Mouse (Mus musculus): ENCODE data around the gene Blm. TPM values are rescaled to one million over a fixed set of nuclear protein-coding genes. Genes with fewer than 3 reads are reported as not detected.

Gene Blm
- polyA plus RNA-seq, 1 experiment: 4.6 TPM

DNA sequence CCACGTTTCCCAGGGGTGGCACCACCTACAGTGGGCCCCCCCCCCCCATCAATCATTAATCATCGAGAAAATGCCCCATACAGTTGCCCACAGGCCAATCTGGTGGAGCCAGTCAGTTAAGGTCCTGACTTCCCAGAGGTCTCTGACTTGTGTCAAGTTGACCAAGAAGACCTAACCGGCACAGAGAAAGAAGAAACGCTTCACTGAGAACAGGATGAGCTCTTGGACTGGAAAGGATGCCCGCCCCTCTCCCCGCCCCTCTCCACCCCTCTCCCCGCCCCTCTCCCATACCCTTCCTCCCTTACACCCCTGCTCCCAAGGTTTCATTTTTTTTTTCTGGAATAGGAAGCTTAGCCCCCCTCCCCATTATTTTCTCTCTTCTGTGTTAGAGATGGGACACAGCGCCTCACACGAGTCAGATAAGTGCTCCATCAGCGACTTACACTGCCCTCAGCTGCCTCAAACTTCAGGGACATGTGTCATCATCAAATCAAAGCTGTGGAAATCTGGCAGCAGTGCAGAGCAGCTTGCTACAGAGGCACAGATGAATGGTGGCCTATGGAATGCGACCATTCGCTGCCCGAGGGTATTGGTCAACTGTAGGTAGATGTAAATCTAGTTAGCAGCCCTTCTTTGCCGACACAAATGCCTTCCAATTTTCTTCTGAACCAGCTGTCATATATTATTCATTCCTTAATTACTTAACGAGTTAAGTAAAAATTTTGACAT is 95.7 kb downstream of the Blm start:
- H3K27ac ChIP-seq (ENCODE audit: insufficient read depth, low read length): no peak overlapping the region
- no peak for TF ChIP-seq POLR2A (IDR thresholded peaks at IDR 0.05; ENCODE audit: extremely low read depth, insufficient read depth, low read length)
- no peak for TF ChIP-seq CTCF (IDR thresholded peaks at IDR 0.05; ENCODE audit: extremely low read depth, insufficient read depth, low read length)

DNA sequence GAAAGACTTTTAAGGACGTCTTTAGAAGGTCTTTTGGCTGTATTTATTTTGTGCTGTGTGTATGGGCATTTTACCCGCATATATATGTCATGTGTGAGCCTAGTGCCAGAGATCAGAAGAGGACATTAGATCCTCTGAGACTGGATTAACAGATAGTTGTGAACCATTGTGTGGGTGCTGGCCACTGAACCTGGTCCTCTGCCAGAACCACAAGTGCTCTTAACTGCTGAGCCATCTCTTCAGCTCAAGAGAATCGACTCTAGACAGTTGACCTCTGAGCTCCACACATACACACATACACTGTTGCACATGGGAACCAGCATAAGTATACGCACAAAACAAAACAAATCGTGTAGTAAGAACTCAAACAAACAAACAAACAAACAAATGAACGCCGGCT is 98.3 kb downstream of the Blm start:
- no peak overlapping the region for H3K27ac ChIP-seq (ENCODE audit: insufficient read depth, low read length)
- TF ChIP-seq CTCF (IDR thresholded peaks at IDR 0.05; ENCODE audit: extremely low read depth, insufficient read depth, low read length): no peak
- TF ChIP-seq POLR2A (IDR thresholded peaks at IDR 0.05; ENCODE audit: extremely low read depth, insufficient read depth, low read length): no peak
- no peak overlapping the region for H3K4me3 ChIP-seq (ENCODE audit: insufficient read depth, low read length)
- H3K4me1 ChIP-seq (ENCODE audit: control insufficient read depth, insufficient read depth, low read length): peaks cover 2% of the 10 kb centered on the region; the same call in 1 of the 2 replicates

More for the DNA sequence above, 95.7 kb downstream of the Blm start:
- peaks cover 4% of the 10 kb centered on the region for H3K4me1 ChIP-seq (ENCODE audit: control insufficient read depth, insufficient read depth, low read length)
- H3K4me3 ChIP-seq (ENCODE audit: insufficient read depth, low read length): no peak overlapping the region

DNA sequence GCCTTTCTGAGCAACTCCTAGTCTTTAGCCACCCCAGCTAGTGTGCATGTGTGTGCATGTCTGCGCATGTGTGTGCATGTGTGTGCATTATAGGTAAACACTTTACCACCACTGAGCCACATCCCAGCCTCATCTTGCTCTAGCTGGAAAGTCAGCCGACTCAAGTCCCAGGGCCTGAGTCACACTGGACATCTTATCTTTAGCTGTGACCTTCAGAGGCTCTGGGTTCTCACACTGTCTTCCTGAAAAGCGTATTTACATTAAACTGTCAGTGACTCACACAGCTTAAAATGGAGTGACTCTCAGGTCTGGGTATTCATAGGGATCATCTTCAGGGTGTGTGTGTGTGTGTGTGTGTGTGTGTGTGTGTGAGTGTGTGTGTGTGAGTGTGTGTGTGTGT is 99.3 kb downstream of the Blm start:
- no peak overlapping the region for H3K4me3 ChIP-seq (ENCODE audit: insufficient read depth, low read length)
- no peak overlapping the region for H3K27ac ChIP-seq (ENCODE audit: insufficient read depth, low read length)
- TF ChIP-seq CTCF (IDR thresholded peaks at IDR 0.05; ENCODE audit: extremely low read depth, insufficient read depth, low read length) (no peak), POLR2A (IDR thresholded peaks at IDR 0.05; ENCODE audit: extremely low read depth, insufficient read depth, low read length) (no peak)
- H3K4me1 ChIP-seq (ENCODE audit: control insufficient read depth, insufficient read depth, low read length): peaks cover 2% of the 10 kb centered on the region; the same call in 1 of the 2 replicates

DNA sequence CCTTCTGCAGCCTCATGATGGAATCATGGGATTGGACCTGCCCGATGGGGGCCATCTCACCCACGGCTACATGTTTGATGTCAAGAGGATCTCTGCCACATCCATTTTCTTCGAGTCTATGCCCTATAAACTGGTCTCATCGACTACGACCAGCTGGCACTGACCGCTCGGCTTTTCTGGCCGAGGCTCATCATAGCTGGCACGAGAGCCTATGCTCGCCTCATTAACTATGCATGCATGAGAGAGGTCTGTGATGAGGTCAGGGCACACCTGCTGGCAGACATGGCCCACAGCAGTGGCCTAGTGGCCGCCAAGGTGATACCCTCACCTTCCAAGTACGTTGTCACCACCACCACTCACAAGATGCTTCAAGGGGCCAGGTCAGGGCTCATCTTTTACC is 105.3 kb downstream of the Blm start:
- TF ChIP-seq POLR2A (IDR thresholded peaks at IDR 0.05; ENCODE audit: extremely low read depth, insufficient read depth, low read length) (no peak), CTCF (IDR thresholded peaks at IDR 0.05; ENCODE audit: extremely low read depth, insufficient read depth, low read length) (no peak)
- no peaks in the 10 kb centered on the region for H3K4me1 ChIP-seq (ENCODE audit: control insufficient read depth, insufficient read depth, low read length)
- H3K4me3 ChIP-seq (ENCODE audit: insufficient read depth, low read length): no peak overlapping the region
- no peak overlapping the region for H3K27ac ChIP-seq (ENCODE audit: insufficient read depth, low read length)

DNA sequence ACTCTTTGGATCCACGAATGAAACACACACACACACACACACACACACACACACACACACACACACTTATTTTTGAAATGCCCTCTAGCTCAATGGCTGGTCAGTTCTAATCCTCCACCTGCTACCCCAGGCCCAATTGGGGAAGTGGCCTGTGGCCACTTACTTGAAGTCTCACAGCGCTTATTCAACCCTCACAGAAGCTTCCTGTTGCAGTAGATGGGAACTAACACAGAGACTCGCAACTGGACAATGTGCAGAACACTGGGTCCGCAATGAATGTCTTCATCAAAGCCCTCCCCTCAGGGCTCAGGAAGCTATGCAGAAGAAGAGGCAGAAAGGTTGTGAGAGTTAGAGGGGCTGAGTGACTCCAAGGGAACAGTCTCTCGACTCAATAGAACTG is 107.2 kb downstream of the Blm start:
- Histone ChIP-seq H3K4me3 (ENCODE audit: insufficient read depth, low read length) (no peak overlapping the region), H3K4me1 (ENCODE audit: control insufficient read depth, insufficient read depth, low read length) (no peaks in the 10 kb centered on the region), H3K27ac (ENCODE audit: insufficient read depth, low read length) (no peak overlapping the region)
- TF ChIP-seq CTCF (IDR thresholded peaks at IDR 0.05; ENCODE audit: extremely low read depth, insufficient read depth, low read length) (no peak), POLR2A (IDR thresholded peaks at IDR 0.05; ENCODE audit: extremely low read depth, insufficient read depth, low read length) (no peak)

DNA sequence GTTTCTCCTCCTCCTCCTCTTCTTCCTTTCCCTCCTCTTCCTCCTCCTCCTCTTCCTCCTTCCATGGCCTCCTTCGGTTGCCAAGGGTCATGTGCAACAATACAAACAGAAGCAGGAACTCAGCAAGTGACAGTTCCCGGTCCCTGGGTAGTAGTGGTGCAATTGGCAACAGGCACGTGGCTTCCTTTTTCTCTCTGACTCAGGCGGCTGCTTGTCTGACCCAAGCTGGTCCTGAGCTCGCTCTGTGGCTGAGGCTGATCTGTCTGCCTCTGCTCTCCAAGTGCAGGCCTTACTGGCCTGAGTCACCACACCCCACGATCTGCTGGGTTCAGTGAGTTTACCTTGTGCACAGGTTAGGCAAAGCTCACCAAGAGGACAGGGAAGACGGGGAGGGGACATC is 108.6 kb downstream of the Blm start:
- Histone ChIP-seq H3K27ac (ENCODE audit: insufficient read depth, low read length) (no peak overlapping the region), H3K4me1 (ENCODE audit: control insufficient read depth, insufficient read depth, low read length) (no peaks in the 10 kb centered on the region), H3K4me3 (ENCODE audit: insufficient read depth, low read length) (no peak overlapping the region)
- TF ChIP-seq POLR2A (IDR thresholded peaks at IDR 0.05; ENCODE audit: extremely low read depth, insufficient read depth, low read length) (no peak), CTCF (IDR thresholded peaks at IDR 0.05; ENCODE audit: extremely low read depth, insufficient read depth, low read length) (no peak)

DNA sequence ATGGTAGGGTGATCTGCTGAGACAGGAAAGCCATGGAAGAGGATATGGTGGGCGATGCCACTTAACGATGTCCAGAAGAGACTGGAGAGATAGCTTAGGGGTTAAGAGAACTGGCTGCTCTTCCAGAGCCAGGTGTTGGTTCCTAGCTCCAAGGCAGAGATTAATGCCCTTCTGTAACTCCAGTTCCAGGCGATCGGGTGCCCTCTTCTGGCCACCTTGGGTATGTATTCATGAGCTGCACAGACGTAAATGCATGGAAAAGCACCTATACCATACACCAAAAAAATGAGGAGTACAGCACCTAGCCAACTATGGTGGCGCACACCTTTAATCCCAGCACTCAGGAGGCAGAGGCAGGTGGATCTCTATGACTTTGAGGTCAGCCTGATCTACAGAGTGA is 110.2 kb downstream of the Blm start:
- Histone ChIP-seq H3K4me3 (ENCODE audit: insufficient read depth, low read length) (no peak overlapping the region), H3K4me1 (ENCODE audit: control insufficient read depth, insufficient read depth, low read length) (no peaks in the 10 kb centered on the region), H3K27ac (ENCODE audit: insufficient read depth, low read length) (no peak overlapping the region)
- TF ChIP-seq CTCF (IDR thresholded peaks at IDR 0.05; ENCODE audit: extremely low read depth, insufficient read depth, low read length) (no peak), POLR2A (IDR thresholded peaks at IDR 0.05; ENCODE audit: extremely low read depth, insufficient read depth, low read length) (no peak)

DNA sequence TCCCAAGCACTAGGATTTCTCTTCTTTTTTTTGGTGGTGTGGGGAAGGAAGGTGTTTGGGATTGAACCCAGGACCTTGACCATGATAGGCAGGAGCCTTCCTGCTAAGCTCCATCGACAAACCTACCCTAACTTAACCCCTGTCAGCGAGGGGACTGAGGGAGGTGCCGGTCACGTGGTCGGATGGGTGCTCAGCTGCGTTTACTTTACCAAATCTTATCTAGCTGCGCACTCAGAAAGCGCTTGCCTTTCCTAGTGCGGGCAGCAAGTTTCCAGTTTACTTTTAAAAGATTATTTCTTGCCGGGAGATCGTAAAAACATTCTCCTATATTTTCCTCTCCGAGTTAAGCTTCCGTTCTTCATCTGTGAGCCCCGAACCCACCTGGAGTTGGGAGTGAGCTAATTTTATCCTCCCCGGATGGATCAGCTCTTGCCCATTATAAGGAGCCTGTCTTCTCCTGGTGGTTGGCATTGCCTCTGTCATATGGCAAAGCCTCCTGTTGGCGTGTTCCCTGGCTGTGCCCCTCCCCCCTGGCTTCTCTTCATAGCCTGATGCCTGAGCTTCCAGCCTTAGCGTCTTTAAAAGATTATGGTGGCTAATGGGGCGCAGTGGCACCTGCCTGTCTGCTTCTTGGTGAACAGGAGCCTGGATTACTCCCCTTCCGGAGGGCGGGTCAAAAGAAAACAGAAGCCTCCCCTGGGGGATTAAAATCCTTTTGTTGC is 112.0 kb downstream of the Blm start:
- no peaks in the 10 kb centered on the region for H3K4me1 ChIP-seq (ENCODE audit: control insufficient read depth, insufficient read depth, low read length)
- no peak overlapping the region for H3K4me3 ChIP-seq (ENCODE audit: insufficient read depth, low read length)
- TF ChIP-seq POLR2A (IDR thresholded peaks at IDR 0.05; ENCODE audit: extremely low read depth, insufficient read depth, low read length) (no peak), CTCF (IDR thresholded peaks at IDR 0.05; ENCODE audit: extremely low read depth, insufficient read depth, low read length) (no peak)
- no peak overlapping the region for H3K27ac ChIP-seq (ENCODE audit: insufficient read depth, low read length)

DNA sequence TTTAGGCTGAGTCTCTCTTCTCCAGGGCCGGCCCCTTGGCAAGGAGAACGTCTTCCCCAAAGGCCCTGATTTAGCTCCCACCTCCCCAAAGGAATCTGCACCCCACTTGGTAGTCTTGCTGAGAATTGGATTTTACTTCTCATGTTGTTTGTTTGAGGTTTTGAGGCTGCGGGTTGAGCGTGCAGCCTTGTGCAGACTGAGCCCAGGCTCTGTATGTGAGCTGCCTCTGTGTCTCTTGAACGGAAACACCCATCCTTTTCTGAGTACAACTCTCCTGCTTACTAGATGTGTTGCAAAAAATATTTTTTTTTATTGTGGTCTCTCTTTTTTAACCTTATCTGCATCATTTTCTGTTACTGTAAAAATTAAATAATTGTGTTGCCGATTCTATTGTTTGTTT is 113.3 kb downstream of the Blm start:
- Histone ChIP-seq H3K27ac (ENCODE audit: insufficient read depth, low read length) (no peak overlapping the region), H3K4me1 (ENCODE audit: control insufficient read depth, insufficient read depth, low read length) (no peaks in the 10 kb centered on the region), H3K4me3 (ENCODE audit: insufficient read depth, low read length) (no peak overlapping the region)
- no peak for TF ChIP-seq POLR2A (IDR thresholded peaks at IDR 0.05; ENCODE audit: extremely low read depth, insufficient read depth, low read length)

DNA sequence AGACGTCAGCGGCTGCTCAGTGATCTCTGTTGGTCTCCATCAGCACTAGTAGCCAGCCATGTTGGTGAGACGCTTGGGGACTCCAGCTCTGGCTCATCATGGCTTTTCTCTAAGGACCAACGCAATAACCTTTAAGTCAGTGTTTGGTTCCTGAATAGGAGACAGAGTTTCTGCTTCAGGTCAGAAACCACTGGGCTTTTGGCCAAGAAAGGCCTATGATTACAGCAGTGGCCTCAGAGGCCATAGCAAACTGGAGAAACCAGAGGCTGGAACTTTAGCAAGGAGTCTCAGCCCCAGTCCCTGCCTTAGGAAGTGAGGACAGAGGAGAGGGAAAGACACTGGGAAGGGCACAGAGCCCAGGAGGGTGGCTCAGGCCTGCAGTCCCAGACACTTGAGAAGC is 114.3 kb downstream of the Blm start:
- Histone ChIP-seq H3K4me3 (ENCODE audit: insufficient read depth, low read length) (no peak overlapping the region), H3K4me1 (ENCODE audit: control insufficient read depth, insufficient read depth, low read length) (no peaks in the 10 kb centered on the region), H3K27ac (ENCODE audit: insufficient read depth, low read length) (no peak overlapping the region)
- no peak for TF ChIP-seq POLR2A (IDR thresholded peaks at IDR 0.05; ENCODE audit: extremely low read depth, insufficient read depth, low read length)
- TF ChIP-seq CTCF (IDR thresholded peaks at IDR 0.05; ENCODE audit: extremely low read depth, insufficient read depth, low read length): no peak
